In genomic region chr19:58918597-58918996, GRCm38 (mm10) we compare ENCODE assay signal across 8 mouse cellular contexts. TPM values are rescaled to one million over a fixed set of nuclear protein-coding genes. Genes with fewer than 3 reads are reported as not detected.
DNase-seq lines count a peak whose midpoint lies in the region; ATAC-seq and TF ChIP-seq lines count a peak whose summit lies in the region.

No protein-coding gene starts in this region.

- no peaks in the 10 kb centered on the region for H3K36me3 ChIP-seq in embryonic facial prominence, embryonic 12.5 days
- H3K36me3 ChIP-seq in limb, embryonic 13.5 days, result no peaks in the 10 kb centered on the region

- peak; percentile 15 for TF ChIP-seq CTCF in left cerebral cortex, adult 2 months (IDR thresholded peaks at IDR 0.05)

- intact Hi-C loops in left cerebral cortex, adult 2 months (cut with DNase I), result no loop called here

- no peaks in the 10 kb centered on the region for H3K9me3 ChIP-seq in embryonic facial prominence, embryonic 12.5 days
- no peaks in the 10 kb centered on the region for H3K9me3 ChIP-seq in limb, embryonic 13.5 days

- no peak for DNase-seq in left cerebral cortex, adult 2 months (ENCODE audit: extremely low spot score in 1 of 2, low spot score in 2 of 2)
- DNase-seq in left cerebral cortex, adult 11 months (ENCODE audit: low spot score), result no peak
- DNase-seq in retina, postnatal 1 day, result peak; percentile 41
- no peak for DNase-seq in frontal cortex, postnatal 10 days (ENCODE audit: low spot score in 2 of 2)
- DNase-seq in right cerebral cortex, adult 18-20 months, result no peak

- H3K27ac ChIP-seq in left cerebral cortex, adult 2 months, result no peak overlapping the region
- H3K27ac ChIP-seq in embryonic facial prominence, embryonic 12.5 days, result no peak overlapping the region
- no peak overlapping the region for H3K27ac ChIP-seq in limb, embryonic 13.5 days

- no peak overlapping the region for H3K4me3 ChIP-seq in left cerebral cortex, adult 2 months
- peak overlapping the region; percentile 9; the same call in 1 of the 2 replicates for H3K4me3 ChIP-seq in embryonic facial prominence, embryonic 12.5 days
- H3K4me3 ChIP-seq in limb, embryonic 13.5 days, result peak overlapping the region; percentile 12; the same call in 1 of the 2 replicates

- H3K4me2 ChIP-seq in embryonic facial prominence, embryonic 12.5 days (replicated peaks), result peak overlapping the region; percentile 33
- peak overlapping the region; percentile 38; the same call in 1 of the 2 replicates for H3K4me2 ChIP-seq in limb, embryonic 13.5 days (replicated peaks)

- ATAC-seq in embryonic facial prominence, embryonic 12.5 days (ENCODE audit: insufficient number of reproducible peaks, insufficient read depth, low FRiP score, low TSS enrichment), result no peak
- ATAC-seq in limb, embryonic 13.5 days (ENCODE audit: low FRiP score, low read depth), result no peak
- no peak for ATAC-seq in cerebellum, adult (ENCODE audit: insufficient number of reproducible peaks, low FRiP score, low TSS enrichment)

- no peaks in the 10 kb centered on the region for H3K4me1 ChIP-seq in embryonic facial prominence, embryonic 12.5 days
- H3K4me1 ChIP-seq in limb, embryonic 13.5 days, result peaks cover 8% of the 10 kb centered on the region; the same call in 1 of the 2 replicates

- peaks cover 19% of the 10 kb centered on the region for H3K27me3 ChIP-seq in embryonic facial prominence, embryonic 12.5 days
- peaks cover 42% of the 10 kb centered on the region for H3K27me3 ChIP-seq in limb, embryonic 13.5 days

- 8% methylated on average over 11 of the region's 11 CpGs for WGBS in embryonic facial prominence, embryonic 12.5 days
- WGBS in limb, embryonic 13.5 days, result 8% methylated on average over 11 of the region's 11 CpGs

- no peak overlapping the region for H3K9ac ChIP-seq in embryonic facial prominence, embryonic 12.5 days
- H3K9ac ChIP-seq in limb, embryonic 13.5 days, result no peak overlapping the region

RNA-seq across cellular contexts. Expression of gene Eno4, which starts 24.6 kb away (rescaled TPM):
- total RNA-seq in left cerebral cortex, adult 2 months (2021), result 1 to 10 TPM; 2.0 to 2.9 TPM
- polyA plus RNA-seq in embryonic facial prominence, embryonic 12.5 days (2016; fragmentation: Nextera tagmentation; extraction: Ambion mirVana), result 0.52 and 0.88 TPM in 2 replicates
- polyA plus RNA-seq in limb, embryonic 13.5 days (2015; fragmentation: Nextera tagmentation; extraction: Ambion mirVana), result 0.37 and 0.42 TPM in 2 replicates

RNA-seq across cellular contexts. Expression of gene Hspa12a, which starts 24.9 kb away (rescaled TPM):
- total RNA-seq in left cerebral cortex, adult 2 months (2021), result 100 to 1,000 TPM; 208 to 220 TPM
- 12.6 and 13.1 TPM in 2 replicates for polyA plus RNA-seq in embryonic facial prominence, embryonic 12.5 days (2016; fragmentation: Nextera tagmentation; extraction: Ambion mirVana)
- 5.0 TPM in 2 replicates for polyA plus RNA-seq in limb, embryonic 13.5 days (2015; fragmentation: Nextera tagmentation; extraction: Ambion mirVana)
